Mouse (Mus musculus) CD8-positive naive resting alpha-beta T cell, adult 57 days (primary cell): Measurements from ENCODE around the gene Dmc1. TPM values are rescaled to one million over a fixed set of nuclear protein-coding genes. Genes with fewer than 3 reads are reported as not detected.

Experiments
- total RNA-seq: library from RNA; stranded (reverse); gene quantifications from one replicate; pipeline ENCODE4 v1.2.4, GENCODE M21; 2023

Dmc1 gene
- not detected for total RNA-seq

GRCm38 (mm10) chr15:79604990-79605665 lies at the start of gene Dmc1:
Dmc1 (minus strand) TSS chr15:79605109.

GRCm38 (mm10) chr15:79546410-79547288 lies 58.3 kb downstream of the Dmc1 start, which contains the start of gene Ddx17:
Ddx17 (minus strand) TSS chr15:79546741.

GRCm38 (mm10) chr15:79516171-79517096 lies 88.5 kb downstream of the Dmc1 start, which contains the start of gene Kdelr3:
Kdelr3 (plus strand) TSS chr15:79516411.

Other genes with a start within 250 kb of the Dmc1 start
- 33.5 TPM for gene Tmem184b, start 201.5 kb downstream of the Dmc1 start, total RNA-seq
- 51.3 TPM for gene Csnk1e, start 149.5 kb downstream of the Dmc1 start, total RNA-seq
- gene Kcnj4, start 99.9 kb downstream of the Dmc1 start, total RNA-seq = not detected
- gene Kdelr3, start 88.7 kb downstream of the Dmc1 start, total RNA-seq = not detected
- gene Ddx17, start 58.4 kb downstream of the Dmc1 start, total RNA-seq = 283 TPM
- gene Fam227a, start 53.8 kb upstream of the Dmc1 start, total RNA-seq = 0.73 TPM
- 4.9 TPM for gene Cby1, start 54.1 kb upstream of the Dmc1 start, total RNA-seq
- 97.0 TPM for gene Tomm22, start 65.8 kb upstream of the Dmc1 start, total RNA-seq
- 16.7 TPM for gene Josd1, start 82.8 kb upstream of the Dmc1 start, total RNA-seq
- 138 TPM for gene Gtpbp1, start 85.7 kb upstream of the Dmc1 start, total RNA-seq
- gene Sun2, start 137.4 kb upstream of the Dmc1 start, total RNA-seq = 444 TPM
- gene Dnal4, start 172.7 kb upstream of the Dmc1 start, total RNA-seq = 5.3 TPM
- gene Nptxr, start 199.7 kb upstream of the Dmc1 start, total RNA-seq = 0.28 TPM
- gene Npcd, start 229.1 kb upstream of the Dmc1 start, total RNA-seq = not detected
- gene Cbx6, start 229.6 kb upstream of the Dmc1 start, total RNA-seq = 12.6 TPM